In the genomic region with DNA sequence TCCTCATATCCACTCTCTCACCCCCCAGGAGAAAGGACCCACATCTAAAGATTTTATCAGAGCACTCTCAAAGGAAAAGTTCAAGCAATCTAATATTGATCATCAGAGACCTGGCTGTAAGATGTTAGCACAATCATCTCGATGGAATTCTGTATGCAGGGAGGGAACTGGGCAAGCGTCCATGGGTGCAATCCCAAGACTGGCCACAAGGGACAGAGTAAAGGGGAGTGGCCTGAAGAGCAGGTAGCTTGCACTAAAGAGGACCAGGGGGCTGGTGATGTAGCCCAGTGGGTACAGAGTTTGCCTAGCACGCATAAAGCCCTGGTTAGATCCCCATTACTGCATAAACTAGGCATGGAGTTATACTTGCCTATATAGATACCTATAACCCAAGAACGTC, we compare ENCODE assay signal across 10 mouse cellular contexts.
DNase-seq lines count a peak whose midpoint lies in the region; ATAC-seq and TF ChIP-seq lines count a peak whose summit lies in the region.
"Had no signal": no experiment of that assay in that cellular context is flagged by ENCODE, and none has a peak within 500 bp of the region (broad histone marks: within the 10 kb centered on the region; RNA-seq: fewer than 3 reads in every experiment).

No protein-coding gene starts in this region.

- 0 out of 2 replicates have a peak, but pooled peaks cover 4% of the 10 kb centered on the region for H3K4me1 ChIP-seq in heart, postnatal 0 days (ENCODE audit: control insufficient read depth, insufficient read depth)
- no peaks in the 10 kb centered on the region; the same call in 1 of the 2 replicates for H3K4me1 ChIP-seq in midbrain, postnatal 0 days (ENCODE audit: insufficient read depth, low read length)
- H3K4me1 ChIP-seq: liver, embryonic 15.5 days had no signal

- H3K9ac ChIP-seq in heart, postnatal 0 days (replicated peaks; ENCODE audit: low read depth, low read length) = no peak overlapping the region
- H3K9ac ChIP-seq in midbrain, postnatal 0 days (replicated peaks; ENCODE audit: low read length, poor library complexity, severe bottlenecking) = no peak overlapping the region
- H3K9ac ChIP-seq: embryonic facial prominence, embryonic 12.5 days; liver, embryonic 15.5 days had no signal

- H3K9me3 ChIP-seq in heart, postnatal 0 days (replicated peaks; ENCODE audit: control insufficient read depth, low read length) = no peaks in the 10 kb centered on the region
- H3K9me3 ChIP-seq in midbrain, postnatal 0 days (ENCODE audit: low read length) = no peaks in the 10 kb centered on the region

- peak; percentile 65 for TF ChIP-seq CTCF in heart, postnatal 0 days (IDR thresholded peaks at IDR 0.05; ENCODE audit: low read depth)
- peak; percentile 69 for TF ChIP-seq CTCF in midbrain, postnatal 0 days (IDR thresholded peaks at IDR 0.05)

- 0 out of 2 replicates have a peak, but pooled peaks cover 4% of the 10 kb centered on the region for H3K27me3 ChIP-seq in heart, postnatal 0 days (ENCODE audit: control insufficient read depth, insufficient read depth, low read length)
- no peaks in the 10 kb centered on the region for H3K27me3 ChIP-seq in midbrain, postnatal 0 days (ENCODE audit: insufficient read depth, low read length)
- H3K27me3 ChIP-seq: embryonic facial prominence, embryonic 12.5 days had no signal

- TF ChIP-seq EP300 in heart, postnatal 0 days (IDR thresholded peaks at IDR 0.05; ENCODE audit: low read depth) = no peak

- no peak overlapping the region for H3K4me2 ChIP-seq in heart, postnatal 0 days (ENCODE audit: low read depth, low read length)
- H3K4me2 ChIP-seq in midbrain, postnatal 0 days (ENCODE audit: low read depth, low read length, poor library complexity, severe bottlenecking) = no peak overlapping the region
- H3K4me2 ChIP-seq: embryonic facial prominence, embryonic 12.5 days; liver, embryonic 15.5 days had no signal

- no peaks in the 10 kb centered on the region for H3K36me3 ChIP-seq in heart, postnatal 0 days (replicated peaks; ENCODE audit: control insufficient read depth, insufficient read depth, low read length)
- H3K36me3 ChIP-seq in midbrain, postnatal 0 days (ENCODE audit: insufficient read depth, low read length) = no peaks in the 10 kb centered on the region
- H3K36me3 ChIP-seq: embryonic facial prominence, embryonic 12.5 days; liver, embryonic 15.5 days had no signal

- 34% methylated on average over 4 of the region's 4 CpGs for WGBS in heart, postnatal 0 days
- 34% methylated on average over 4 of the region's 4 CpGs for WGBS in midbrain, postnatal 0 days

- no peak for ATAC-seq in heart, postnatal 0 days (ENCODE audit: insufficient read depth, low read depth)
- ATAC-seq in midbrain, postnatal 0 days (ENCODE audit: low FRiP score) = no peak

- no peak for DNase-seq in heart, postnatal 0 days (ENCODE audit: low spot score)
- DNase-seq in heart, adult 11 months = no peak
- peak; percentile 79 to 82 for DNase-seq in B cell, adult 2 months
- peak; percentile 90 for DNase-seq in adrenal gland, postnatal 10 days
- peak; percentile 59 for DNase-seq in embryo, embryonic 11 days
- DNase-seq in kidney, postnatal 25 days = peak; percentile 65 to 81
- no peak for DNase-seq in midbrain, postnatal 0 days (ENCODE audit: low spot score)
- peak; percentile 28 to 81 for DNase-seq in thymus, postnatal 10 days (ENCODE audit: low spot score in 2 of 2)

- no peak overlapping the region for H3K27ac ChIP-seq in heart, postnatal 0 days (ENCODE audit: low read depth)
- no peak overlapping the region for H3K27ac ChIP-seq in midbrain, postnatal 0 days (ENCODE audit: low read depth, low read length)
- H3K27ac ChIP-seq: embryonic facial prominence, embryonic 12.5 days; liver, embryonic 15.5 days had no signal

- H3K4me3 ChIP-seq in heart, postnatal 0 days (ENCODE audit: low read depth, low read length) = no peak overlapping the region
- no peak overlapping the region for H3K4me3 ChIP-seq in midbrain, postnatal 0 days (ENCODE audit: low read depth, low read length)
- H3K4me3 ChIP-seq: embryonic facial prominence, embryonic 12.5 days; liver, embryonic 15.5 days had no signal

Comparison
In these comparisons a context has a peak if more than half of its experiments do, and no peak if none do; other contexts are left out.
1. DNase-seq: peak in B cell, adult 2 months (2 of 2), adrenal gland, postnatal 10 days (single experiment), embryo, embryonic 11 days (single experiment), kidney, postnatal 25 days (2 of 2) and thymus, postnatal 10 days (2 of 2); none in heart, postnatal 0 days (single experiment), heart, adult 11 months (single experiment) and midbrain, postnatal 0 days (single experiment).